Mouse (Mus musculus) olfactory bulb, adult 2 months (tissue): ENCODE results near the gene Gm20696.

Experiments
- CTCF ChIP-seq: fragments of 200-500 bp; IDR thresholded peaks from 2 replicates; pipeline ENCODE4 v1.5.1; 2012; ENCODE audit warnings: low read depth, mild to moderate bottlenecking, low read length, moderate library complexity; ENCODE audit not compliant: insufficient read depth
- POLR2A ChIP-seq: fragments of 200-500 bp; IDR thresholded peaks from 2 replicates; pipeline ENCODE4 v1.6.1; 2012; ENCODE audit warnings: mild to moderate bottlenecking, low read depth, low read length, moderate library complexity; ENCODE audit not compliant: insufficient read depth

DNA sequence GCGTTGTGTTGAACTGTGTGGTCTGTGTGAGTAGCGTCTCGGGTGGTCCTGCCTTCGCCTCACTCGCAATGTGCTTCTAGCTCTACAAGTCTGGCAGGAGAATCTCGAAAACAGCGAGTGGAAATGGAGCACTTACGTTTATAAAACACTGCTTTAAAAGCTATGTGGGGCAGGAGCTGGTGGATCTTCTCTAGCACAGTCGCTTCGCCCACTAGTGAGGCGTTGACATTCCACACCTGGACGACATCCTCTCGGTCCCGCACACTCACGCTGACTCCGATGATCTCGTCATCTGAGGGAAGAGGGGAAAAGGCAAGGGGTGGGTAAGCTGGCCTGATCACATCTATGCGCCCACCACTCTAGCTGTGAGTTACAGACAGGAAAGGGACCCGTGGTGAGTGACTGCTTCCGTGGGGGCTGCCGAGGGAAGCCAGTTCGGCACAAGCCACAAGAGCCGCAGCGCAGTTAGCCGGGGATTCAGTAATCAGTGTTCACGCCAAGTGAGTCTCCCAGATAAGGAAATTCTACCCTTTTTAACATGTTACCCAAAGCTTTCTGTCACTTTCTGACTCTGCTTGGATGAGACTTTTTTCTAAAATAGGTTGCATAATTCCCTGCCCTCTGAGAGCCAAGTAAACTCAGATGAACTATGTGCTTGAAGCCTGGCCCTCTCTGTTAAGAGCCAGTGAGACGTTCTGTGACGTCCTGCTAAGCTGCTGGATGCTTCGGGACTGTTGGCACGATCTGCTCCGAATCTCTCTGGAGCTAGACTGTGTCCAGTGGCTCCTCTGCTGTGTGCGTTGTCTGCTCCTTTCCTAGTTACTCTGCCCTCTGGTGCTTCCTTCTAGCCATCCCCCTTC, 34.2 kb downstream of the Gm20696 start:
- TF ChIP-seq CTCF (no peak), POLR2A (no peak)
